Mouse (Mus musculus) lung, embryonic 16.5 days (tissue): ENCODE measurements around the gene Dusp7. TPM values are rescaled to one million over a fixed set of nuclear protein-coding genes. Genes with fewer than 3 reads are reported as not detected.
A peak's percentile ranks its signal among the peaks of the same experiment; 100 is the strongest.

Experiments
- ATAC-seq: fragments of 200-750 bp; cut with Nextera tagmentation; 2 replicates; pipeline ENCODE4 v1.8.0; 2017; ENCODE audit warnings: low read depth, mild to moderate bottlenecking, moderate library complexity
- H3K27ac ChIP-seq: fragments of 300-500 bp; sonication (generic); 2 replicates; pipeline ENCODE4 v1.5.1; 2014; ENCODE audit warnings: mild to moderate bottlenecking, control low read depth, low read length
- H3K27me3 ChIP-seq: fragments of 300-500 bp; sonication (generic); 2 replicates; pipeline ENCODE4 v1.6.1; 2014; ENCODE audit warnings: low read depth, low read length, mixed read lengths; ENCODE audit not compliant: control insufficient read depth, insufficient read depth
- H3K36me3 ChIP-seq: fragments of 300-500 bp; sonication (generic); 2 replicates; pipeline ENCODE4 v1.6.1; 2014; ENCODE audit warnings: low read length; ENCODE audit not compliant: control insufficient read depth, insufficient read depth
- H3K4me1 ChIP-seq: fragments of 300-500 bp; sonication (generic); replicated peaks from 2 replicates; pipeline ENCODE4 v1.6.1; 2014; ENCODE audit warnings: low read length, mixed read lengths; ENCODE audit not compliant: control insufficient read depth, insufficient read depth
- H3K4me2 ChIP-seq: fragments of 300-500 bp; sonication (generic); 2 replicates; pipeline ENCODE4 v1.6.1; 2014; ENCODE audit warnings: low read depth, low read length, control low read depth
- H3K4me3 ChIP-seq: fragments of 300-500 bp; sonication (generic); 2 replicates; pipeline ENCODE4 v1.5.1; 2014; ENCODE audit warnings: mild to moderate bottlenecking, low read length, control low read depth
- H3K9ac ChIP-seq: fragments of 300-500 bp; sonication (generic); 2 replicates; pipeline ENCODE4 v1.6.1; 2014; ENCODE audit warnings: low read length, control low read depth
- H3K9me3 ChIP-seq: fragments of 300-500 bp; sonication (generic); 2 replicates; pipeline ENCODE4 v1.6.1; 2016; ENCODE audit warnings: low read length; ENCODE audit not compliant: control insufficient read depth
- WGBS: fragments of 180-500 bp; shearing (Covaris S2); extraction: QIAGEN DNeasy Blood & Tissue Kit; methylation state at CpG from one replicate; pipeline ENCODE4 v1.1.7; 2014; 5-methylcytosine and 5-hydroxymethylcytosine counted together
- polyA plus RNA-seq: library from polyadenylated mRNA; unstranded; fragments of >200 nt; fragmentation: Nextera tagmentation; extraction: Ambion mirVana; gene quantifications from 2 replicates; pipeline ENCODE4 v1.2.1, GENCODE M21; 2015

The Dusp7 gene
- polyA plus RNA-seq, 1 experiment from 2014 or later, result 12.9 TPM

DNA sequence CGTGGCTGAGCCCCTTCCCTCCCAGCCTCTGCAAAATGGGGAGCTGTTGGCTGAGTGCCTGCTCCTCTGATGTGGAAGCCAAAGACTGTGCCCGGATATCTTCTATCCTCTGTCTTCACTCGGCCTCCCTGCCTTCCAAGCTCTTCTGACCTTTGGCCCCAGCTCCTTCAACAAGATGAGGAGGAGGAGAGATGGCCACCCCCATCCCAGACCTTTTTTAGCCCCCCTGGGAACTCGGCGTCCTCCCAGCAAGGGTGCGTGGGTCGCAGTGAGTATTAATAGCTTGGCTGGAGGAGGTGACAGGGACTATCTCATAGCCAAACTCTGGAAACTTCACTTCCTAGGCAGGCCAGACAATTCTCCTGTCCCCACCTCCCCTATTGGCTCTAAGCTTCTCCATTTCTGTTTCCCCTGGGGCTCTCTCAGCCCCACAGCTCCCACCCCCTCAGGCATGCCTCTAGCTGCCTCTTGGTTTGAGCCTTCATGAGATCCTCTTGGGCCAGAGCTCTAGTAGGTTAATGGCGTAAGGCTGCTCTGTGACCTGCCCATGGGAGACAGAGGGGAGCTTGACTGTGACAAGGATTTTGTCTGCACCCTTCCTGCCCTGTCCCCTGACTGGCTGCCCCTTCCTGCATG, 38.1 kb downstream of the Dusp7 start:
- no peak overlapping the region for H3K4me2 ChIP-seq
- H3K4me1 ChIP-seq, result peaks cover 23% of the 10 kb centered on the region

DNA sequence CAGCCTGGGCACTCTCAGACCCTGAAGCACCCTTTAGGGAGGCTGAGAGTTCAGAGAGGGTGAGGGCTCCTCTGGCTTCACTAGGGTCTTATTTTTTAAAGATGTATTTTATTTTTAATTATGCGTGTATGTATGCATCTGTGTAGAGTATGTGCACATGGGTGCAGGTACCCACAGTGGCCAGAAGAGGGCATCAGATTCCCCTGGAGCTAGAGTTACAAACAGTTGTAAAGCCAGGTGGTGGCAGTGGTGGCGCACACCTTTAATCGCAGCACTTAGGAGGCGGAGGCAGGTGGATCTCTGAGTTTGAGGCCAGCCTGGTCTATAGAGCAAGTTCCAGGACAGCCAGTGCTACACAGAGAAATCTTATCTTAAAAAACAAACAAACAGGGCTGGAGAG, 40.7 kb downstream of the Dusp7 start:
- no peaks in the 10 kb centered on the region for H3K9me3 ChIP-seq
- no peak overlapping the region for H3K4me3 ChIP-seq
- no peak overlapping the region for H3K9ac ChIP-seq
- ATAC-seq, result no peak
- peaks cover 23% of the 10 kb centered on the region for H3K4me1 ChIP-seq
- no peak overlapping the region for H3K27ac ChIP-seq
- no peak overlapping the region for H3K4me2 ChIP-seq
- no peaks in the 10 kb centered on the region for H3K27me3 ChIP-seq
- WGBS, result 97% methylated on average over 4 of the region's 4 CpGs
- no peaks in the 10 kb centered on the region for H3K36me3 ChIP-seq

More for the DNA sequence above, 38.1 kb downstream of the Dusp7 start:
- Histone ChIP-seq H3K9me3 (no peaks in the 10 kb centered on the region), H3K36me3 (no peaks in the 10 kb centered on the region), H3K4me3 (no peak overlapping the region), H3K9ac (no peak overlapping the region), H3K27me3 (no peaks in the 10 kb centered on the region), H3K27ac (peak overlapping the region; percentile 51)
- peak; percentile 53 for ATAC-seq
- WGBS, result 23% methylated on average over 8 of the region's 8 CpGs

DNA sequence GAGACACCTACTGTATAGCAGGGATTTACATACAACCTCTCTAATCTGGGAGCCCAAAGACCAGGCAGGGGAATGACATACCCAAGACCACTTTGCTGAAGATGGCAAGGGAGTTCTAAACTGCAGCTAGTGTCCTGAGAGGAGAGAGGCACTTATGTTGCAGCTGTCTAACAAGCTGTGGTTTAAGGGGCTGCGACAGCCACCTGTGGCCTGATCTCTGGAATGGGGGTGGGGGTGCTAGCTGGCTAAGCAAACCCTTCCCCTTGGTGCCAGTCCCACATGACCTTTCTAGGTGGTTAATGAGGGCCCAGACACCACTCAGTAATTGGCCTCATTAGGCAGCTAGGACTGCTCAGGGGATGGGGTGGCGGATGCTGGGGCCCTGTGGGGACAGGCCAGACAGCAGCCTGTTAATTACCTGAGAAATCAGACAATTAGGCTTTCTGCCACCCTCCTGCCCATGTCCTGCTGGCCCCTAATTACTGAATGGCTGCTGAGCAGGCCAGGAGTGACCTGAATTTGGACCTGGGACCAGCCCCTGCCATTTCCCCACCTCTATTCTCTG, 41.7 kb downstream of the Dusp7 start:
- no peak for ATAC-seq
- H3K4me1 ChIP-seq, result peaks cover 18% of the 10 kb centered on the region
- H3K27ac ChIP-seq, result no peak overlapping the region
- no peaks in the 10 kb centered on the region for H3K27me3 ChIP-seq
- no peak overlapping the region for H3K9ac ChIP-seq
- no peaks in the 10 kb centered on the region for H3K36me3 ChIP-seq
- no peaks in the 10 kb centered on the region for H3K9me3 ChIP-seq
- H3K4me3 ChIP-seq, result no peak overlapping the region
- no peak overlapping the region for H3K4me2 ChIP-seq
- WGBS, result 88% methylated on average over 2 of the region's 2 CpGs

DNA sequence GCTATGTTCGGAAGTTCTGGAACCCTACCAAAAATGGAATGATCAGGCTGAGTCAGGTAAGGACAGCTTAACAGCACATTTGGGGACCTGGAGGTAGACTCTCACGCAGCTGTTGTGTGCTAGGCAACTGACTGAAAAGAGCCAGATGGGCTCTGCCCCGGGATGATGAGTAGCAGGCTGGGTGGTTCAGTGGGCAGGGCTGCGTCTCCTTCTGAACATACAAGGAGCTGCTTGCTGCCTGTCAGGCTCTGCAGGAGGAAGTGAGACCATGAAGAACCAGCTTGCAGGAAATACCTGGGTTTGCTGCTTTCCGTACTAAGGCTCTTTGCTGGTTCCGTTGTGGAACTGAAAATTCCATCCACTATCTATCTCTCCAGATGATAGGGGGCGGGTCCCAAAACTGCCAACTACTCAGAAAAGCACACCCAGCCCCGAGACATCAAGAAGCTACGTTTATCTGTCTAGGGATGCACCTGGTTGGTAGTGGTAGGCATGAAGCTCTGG, 42.7 kb downstream of the Dusp7 start:
- H3K9me3 ChIP-seq, result no peaks in the 10 kb centered on the region
- H3K27ac ChIP-seq, result no peak overlapping the region
- 47% methylated on average over 9 of the region's 9 CpGs for WGBS
- H3K36me3 ChIP-seq, result no peaks in the 10 kb centered on the region
- ATAC-seq, result no peak
- H3K27me3 ChIP-seq, result no peaks in the 10 kb centered on the region
- H3K9ac ChIP-seq, result no peak overlapping the region
- H3K4me3 ChIP-seq, result no peak overlapping the region
- peaks cover 8% of the 10 kb centered on the region for H3K4me1 ChIP-seq
- no peak overlapping the region for H3K4me2 ChIP-seq

DNA sequence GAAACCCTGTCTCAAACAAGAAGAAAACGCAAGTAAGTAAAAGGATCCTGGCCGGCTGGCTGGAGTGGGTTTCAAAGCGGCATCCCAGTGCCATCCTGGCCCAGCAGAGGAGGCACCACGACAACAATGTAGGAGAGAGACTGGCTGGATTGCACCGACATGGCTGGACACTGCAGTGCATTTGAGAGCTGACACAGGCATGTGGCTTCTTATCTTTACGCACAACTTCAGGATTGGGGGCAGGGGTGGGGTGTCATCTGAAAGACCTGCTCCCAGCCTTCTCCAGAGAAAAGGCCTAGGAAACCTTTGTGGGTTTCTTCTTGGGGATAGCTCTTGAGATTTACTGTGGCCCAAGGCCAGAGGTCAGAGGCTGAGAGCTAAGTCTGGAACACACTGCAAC, 43.3 kb downstream of the Dusp7 start:
- Histone ChIP-seq H3K9ac (no peak overlapping the region), H3K9me3 (no peaks in the 10 kb centered on the region), H3K4me3 (no peak overlapping the region), H3K36me3 (no peaks in the 10 kb centered on the region), H3K4me1 (peaks cover 2% of the 10 kb centered on the region; the same call in 1 of the 2 replicates), H3K27me3 (no peaks in the 10 kb centered on the region), H3K27ac (no peak overlapping the region), H3K4me2 (no peak overlapping the region)
- ATAC-seq, result no peak
- WGBS, result 61% methylated on average over 6 of the region's 6 CpGs

DNA sequence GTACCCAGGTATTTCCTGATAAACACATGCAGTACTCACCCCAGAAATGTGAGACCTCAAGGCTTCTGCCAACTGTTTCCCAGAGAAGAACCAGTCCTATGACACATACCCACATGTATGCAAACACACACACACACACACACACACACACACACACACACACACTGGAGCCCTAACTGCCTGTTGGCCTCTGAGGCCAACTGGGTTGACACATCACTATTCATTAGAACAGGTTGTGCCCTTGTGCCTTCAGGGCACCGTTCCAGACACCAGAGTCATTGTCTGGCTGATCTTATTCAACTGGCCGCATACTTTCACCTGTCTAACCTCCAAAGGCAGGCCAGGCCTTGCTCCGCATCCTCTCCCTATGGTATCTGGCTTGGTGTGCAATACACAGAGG, 43.8 kb downstream of the Dusp7 start:
- peaks cover under 1% of the 10 kb centered on the region; the same call in 1 of the 2 replicates for H3K4me1 ChIP-seq
- no peak overlapping the region for H3K9ac ChIP-seq
- H3K4me2 ChIP-seq, result no peak overlapping the region
- no peaks in the 10 kb centered on the region for H3K27me3 ChIP-seq
- no peak for ATAC-seq
- H3K27ac ChIP-seq, result no peak overlapping the region
- H3K36me3 ChIP-seq, result no peaks in the 10 kb centered on the region
- no peaks in the 10 kb centered on the region for H3K9me3 ChIP-seq
- H3K4me3 ChIP-seq, result no peak overlapping the region
- 73% methylated on average over 3 of the region's 3 CpGs for WGBS

DNA sequence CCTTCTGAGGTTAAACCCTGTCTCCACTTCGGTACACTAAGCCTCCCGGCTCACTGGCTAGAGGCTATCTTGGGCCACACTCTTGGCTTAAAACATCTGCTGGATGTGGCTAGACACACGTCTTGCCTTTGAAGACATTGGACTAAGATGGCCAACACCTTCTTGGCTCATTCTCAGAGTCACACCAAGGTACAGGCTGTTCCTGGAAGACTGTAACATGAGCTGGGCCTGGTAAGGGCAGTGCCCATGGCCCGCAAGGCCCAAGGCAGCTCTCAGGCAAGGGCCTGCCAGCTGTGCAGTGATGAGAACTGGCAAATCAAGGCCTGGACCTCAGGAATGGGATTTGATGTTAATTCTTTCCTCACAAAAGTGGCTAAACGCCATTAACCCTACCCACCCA, 45.2 kb downstream of the Dusp7 start:
- H3K9me3 ChIP-seq, result no peaks in the 10 kb centered on the region
- no peak overlapping the region for H3K4me2 ChIP-seq
- H3K27ac ChIP-seq, result no peak overlapping the region
- H3K4me1 ChIP-seq, result peaks cover 14% of the 10 kb centered on the region
- H3K36me3 ChIP-seq, result no peaks in the 10 kb centered on the region
- ATAC-seq, result no peak
- no peaks in the 10 kb centered on the region for H3K27me3 ChIP-seq
- H3K9ac ChIP-seq, result no peak overlapping the region
- WGBS, result 79% methylated on average over 5 of the region's 5 CpGs
- H3K4me3 ChIP-seq, result no peak overlapping the region

DNA sequence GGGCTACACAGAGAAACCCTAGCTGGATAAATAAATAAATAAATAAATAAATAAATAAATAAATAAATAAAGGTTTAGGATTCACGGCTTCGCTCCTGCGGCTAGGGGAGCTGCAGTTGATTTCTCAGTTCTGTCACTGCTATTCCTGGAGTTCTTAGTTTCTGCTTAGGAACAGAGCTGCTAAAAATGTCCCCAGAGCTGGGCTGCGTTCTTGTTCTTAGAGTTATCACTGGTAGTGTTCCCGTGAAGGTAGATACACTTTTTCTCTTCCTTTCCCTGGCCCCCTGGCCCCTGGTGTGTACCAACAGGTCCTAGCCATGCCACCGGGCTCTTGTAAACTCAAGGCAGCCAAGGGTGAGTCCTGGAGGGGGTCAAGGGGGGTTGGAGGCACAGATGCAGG, 48.4 kb downstream of the Dusp7 start:
- Histone ChIP-seq H3K4me2 (no peak overlapping the region), H3K36me3 (no peaks in the 10 kb centered on the region), H3K27me3 (no peaks in the 10 kb centered on the region), H3K4me3 (no peak overlapping the region), H3K4me1 (peaks cover 27% of the 10 kb centered on the region), H3K27ac (no peak overlapping the region), H3K9ac (no peak overlapping the region), H3K9me3 (no peaks in the 10 kb centered on the region)
- 83% methylated on average over 6 of the region's 6 CpGs for WGBS
- ATAC-seq, result no peak

DNA sequence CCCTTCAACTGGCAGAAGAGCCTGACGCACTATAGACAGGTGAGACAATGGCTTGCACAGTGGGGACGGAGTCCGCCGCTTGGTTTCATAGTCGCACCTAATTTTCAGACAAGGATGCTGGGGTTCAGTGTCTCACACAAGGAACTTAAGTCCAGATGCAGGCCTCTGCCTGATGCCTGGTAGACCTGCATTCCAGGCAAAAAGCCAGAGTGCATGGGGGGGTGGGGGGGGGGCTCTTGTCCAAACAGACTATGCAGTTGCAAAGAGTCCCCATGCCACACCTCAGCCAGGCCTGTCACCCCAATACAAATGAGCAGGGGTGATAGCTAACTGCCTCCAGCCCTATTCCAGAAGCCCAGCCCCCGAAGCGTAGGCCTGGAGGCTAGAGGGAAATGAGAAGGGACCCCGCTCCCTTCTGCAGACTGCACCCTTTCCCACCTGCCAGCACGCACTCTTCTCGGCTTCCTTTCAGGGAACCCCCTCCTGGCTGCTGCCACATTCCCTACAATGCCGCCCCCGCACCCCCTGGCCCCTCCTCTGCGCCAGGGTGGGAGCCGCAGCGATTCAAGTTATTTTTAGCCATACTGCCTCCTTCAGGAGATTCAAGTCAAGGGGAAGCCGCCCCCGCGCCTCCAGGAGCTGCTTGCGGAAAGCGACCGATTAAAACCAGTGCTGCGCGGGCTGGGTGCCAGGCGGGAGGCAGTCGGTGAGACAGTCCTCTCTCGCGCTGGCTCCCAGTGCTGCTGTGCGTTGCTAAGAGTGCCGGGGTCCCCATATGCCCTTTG, 49.6 kb downstream of the Dusp7 start:
- H3K4me3 ChIP-seq, result peak overlapping the region; percentile 28
- peak overlapping the region; percentile 65 for H3K9ac ChIP-seq
- 13% methylated on average over 29 of the region's 29 CpGs for WGBS
- no peaks in the 10 kb centered on the region for H3K36me3 ChIP-seq
- H3K27ac ChIP-seq, result peak overlapping the region; percentile 57
- no peaks in the 10 kb centered on the region for H3K27me3 ChIP-seq
- H3K4me2 ChIP-seq, result peak overlapping the region; percentile 71
- ATAC-seq, result peak; percentile 82
- peaks cover 27% of the 10 kb centered on the region for H3K4me1 ChIP-seq
- H3K9me3 ChIP-seq, result no peaks in the 10 kb centered on the region
